Mouse (Mus musculus) stomach, postnatal 0 days (tissue): ENCODE results near the gene Tex52.

Experiments
- CTCF ChIP-seq: IDR thresholded peaks from 2 replicates; pipeline ENCODE4 v1.5.1; 2016; ENCODE audit warnings: antibody characterized with exemption, low read depth, mild to moderate bottlenecking, moderate library complexity
- EP300 ChIP-seq: optimal IDR thresholded peaks from 2 replicates; pipeline ENCODE3; 2016; ENCODE audit warnings: antibody characterized with exemption

DNA sequence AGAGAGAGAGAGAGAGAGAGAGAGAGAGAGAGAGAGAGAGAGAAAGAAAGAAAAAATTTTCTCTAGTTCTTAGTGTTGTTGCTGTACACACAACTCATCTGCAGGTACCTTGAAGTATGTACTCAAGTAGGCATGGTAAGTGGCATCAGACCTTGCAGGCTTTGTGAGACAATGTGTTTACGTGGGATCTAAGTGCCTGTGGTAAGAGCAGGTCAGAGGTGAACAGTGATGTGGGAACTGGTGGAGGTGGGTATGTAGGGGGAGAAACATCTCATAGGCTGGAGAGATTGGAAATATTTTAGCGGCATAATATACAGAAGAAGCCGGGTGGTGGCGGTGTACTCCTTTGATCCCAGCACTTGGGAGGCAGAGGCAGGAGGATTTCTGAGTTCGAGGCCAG, 52.3 kb downstream of the Tex52 start:
- no peak for TF ChIP-seq CTCF
- TF ChIP-seq EP300, result no peak
